Mouse (Mus musculus) megakaryocyte, embryonic 14.5 days (primary cell): ENCODE data around the gene Snapc3. TPM values are rescaled to one million over a fixed set of nuclear protein-coding genes. Genes with fewer than 3 reads are reported as not detected.

ENCODE experiments used
- H3K27me3 ChIP-seq: replicated peaks from 2 replicates; pipeline ENCODE3; 2012; ENCODE audit warnings: inconsistent platforms
- H3K36me3 ChIP-seq: replicated peaks from 2 replicates; pipeline ENCODE3; 2012; ENCODE audit warnings: low read length, inconsistent platforms, mixed read lengths
- H3K4me1 ChIP-seq: 2 replicates; pipeline ENCODE4 v1.6.1; 2012; ENCODE audit warnings: inconsistent platforms
- H3K4me3 ChIP-seq: replicated peaks from 2 replicates; pipeline ENCODE3; 2012; ENCODE audit warnings: moderate library complexity, mild to moderate bottlenecking, inconsistent platforms
- H3K9me3 ChIP-seq: 2 replicates; pipeline ENCODE4 v1.6.1; 2012; ENCODE audit warnings: inconsistent platforms
- FLI1 ChIP-seq: IDR thresholded peaks from 2 replicates; pipeline ENCODE4 v1.6.1; 2012; ENCODE audit warnings: low read length, inconsistent platforms, mixed read lengths
- GATA1 ChIP-seq: IDR thresholded peaks from 3 replicates; pipeline ENCODE4 v1.6.1; 2012; ENCODE audit warnings: mixed read lengths, low read length, inconsistent platforms, borderline replicate concordance
- polyA plus RNA-seq: library from polyadenylated mRNA; stranded (reverse); fragments of >175 nt; gene quantifications from 2 replicates; pipeline ENCODE4 v1.2.3, GENCODE M21; 2012; ENCODE audit warnings: low replicate concordance; ENCODE audit not compliant: insufficient read depth

Snapc3 gene
- polyA plus RNA-seq, 1 experiment = 6.8 TPM

DNA sequence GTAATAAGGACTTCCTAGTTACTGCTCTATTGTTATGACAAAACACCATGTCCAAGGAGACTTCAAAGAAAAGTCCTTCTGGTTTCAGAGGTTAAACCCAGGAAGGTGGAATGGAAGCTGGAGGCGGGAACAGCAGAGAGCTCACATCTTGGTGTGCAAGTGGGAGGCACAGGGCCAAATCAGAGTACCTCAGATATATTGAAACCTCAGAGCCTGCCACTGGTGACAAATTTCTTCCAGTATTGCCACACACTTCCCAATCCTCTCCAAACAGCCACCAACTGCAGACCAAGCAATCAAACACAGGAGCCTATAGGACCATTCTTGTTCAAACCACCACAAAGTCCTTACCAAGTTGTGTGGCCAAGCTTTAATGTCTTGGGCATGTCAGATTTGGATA lies 23.8 kb upstream of the Snapc3 start:
- no peak overlapping the region for H3K4me3 ChIP-seq
- peaks cover 3% of the 10 kb centered on the region; the same call in 1 of the 2 replicates for H3K9me3 ChIP-seq
- H3K4me1 ChIP-seq = no peaks in the 10 kb centered on the region
- no peaks in the 10 kb centered on the region for H3K36me3 ChIP-seq
- peaks cover 36% of the 10 kb centered on the region for H3K27me3 ChIP-seq
- no peak for TF ChIP-seq FLI1
- no peak for TF ChIP-seq GATA1

- H3K4me1 ChIP-seq = peaks cover 3% of the 10 kb centered on the region; the same call in 1 of the 2 replicates
- H3K27me3 ChIP-seq = peaks cover 35% of the 10 kb centered on the region
- TF ChIP-seq GATA1 (no peak), FLI1 (no peak)
- no peaks in the 10 kb centered on the region for H3K36me3 ChIP-seq
- no peak overlapping the region for H3K4me3 ChIP-seq
- H3K9me3 ChIP-seq = no peaks in the 10 kb centered on the region
Measured at GRCm38 (mm10) chr4:83396346-83396745, 21.2 kb upstream of the Snapc3 start.

GRCm38 (mm10) chr4:83396996-83397770 lies 20.3 kb upstream of the Snapc3 start:
- no peaks in the 10 kb centered on the region for H3K9me3 ChIP-seq
- H3K36me3 ChIP-seq = no peaks in the 10 kb centered on the region
- no peak overlapping the region for H3K4me3 ChIP-seq
- TF ChIP-seq FLI1 (no peak), GATA1 (no peak)
- peaks cover 33% of the 10 kb centered on the region for H3K27me3 ChIP-seq
- peaks cover 4% of the 10 kb centered on the region; the same call in 1 of the 2 replicates for H3K4me1 ChIP-seq

GRCm38 (mm10) chr4:83398527-83398926 lies 19.0 kb upstream of the Snapc3 start:
- Histone ChIP-seq H3K27me3 (peaks cover 36% of the 10 kb centered on the region), H3K4me1 (peaks cover 4% of the 10 kb centered on the region; the same call in 1 of the 2 replicates), H3K4me3 (no peak overlapping the region), H3K36me3 (no peaks in the 10 kb centered on the region), H3K9me3 (peaks cover 13% of the 10 kb centered on the region)
- TF ChIP-seq GATA1 (no peak), FLI1 (no peak)

DNA sequence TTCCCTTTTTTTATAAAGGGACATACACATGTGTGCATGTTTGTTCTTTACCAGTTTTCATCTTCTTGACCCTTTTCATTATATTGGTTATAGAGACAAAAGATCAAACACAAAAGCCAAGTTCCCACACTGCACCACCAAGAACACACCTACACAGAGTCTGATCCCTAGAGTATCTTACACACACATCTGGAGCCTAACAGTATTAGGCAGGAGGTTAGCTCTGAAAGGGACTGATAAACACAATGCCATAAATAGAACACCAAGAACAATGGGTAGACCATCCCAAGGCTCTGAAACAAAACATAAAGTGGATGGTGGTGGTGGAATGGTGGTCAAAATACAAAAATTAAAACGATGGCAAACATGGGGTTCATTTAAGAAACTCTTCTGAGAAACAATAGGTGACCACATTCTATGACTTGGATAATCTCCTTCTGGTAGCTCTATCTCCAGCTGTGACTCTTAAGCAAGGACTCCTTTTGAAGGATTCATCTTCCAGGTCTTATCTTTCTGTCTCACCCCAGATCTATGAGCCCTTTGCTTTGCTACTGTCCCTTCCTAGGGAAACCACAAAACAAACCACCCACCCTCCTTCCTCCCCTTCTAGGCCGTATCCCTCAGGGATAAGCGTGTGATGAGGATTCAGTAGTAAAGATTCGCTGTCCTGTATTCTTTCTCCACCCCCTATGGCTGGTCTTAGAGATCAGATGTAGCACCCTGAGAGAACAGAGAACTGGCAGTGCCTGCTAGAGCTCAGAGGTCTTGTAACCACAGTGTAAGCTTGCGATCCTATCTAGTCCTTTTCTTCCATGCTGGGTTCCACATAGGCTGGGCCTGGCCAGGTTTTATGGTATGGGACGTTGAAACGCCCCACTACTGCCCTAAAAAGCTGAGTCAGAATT lies 16.6 kb upstream of the Snapc3 start:
- peaks cover 26% of the 10 kb centered on the region for H3K9me3 ChIP-seq
- H3K4me1 ChIP-seq = peaks cover 4% of the 10 kb centered on the region; the same call in 1 of the 2 replicates
- TF ChIP-seq GATA1 (no peak), FLI1 (no peak)
- H3K4me3 ChIP-seq = no peak overlapping the region
- H3K36me3 ChIP-seq = no peaks in the 10 kb centered on the region
- peaks cover 33% of the 10 kb centered on the region for H3K27me3 ChIP-seq

DNA sequence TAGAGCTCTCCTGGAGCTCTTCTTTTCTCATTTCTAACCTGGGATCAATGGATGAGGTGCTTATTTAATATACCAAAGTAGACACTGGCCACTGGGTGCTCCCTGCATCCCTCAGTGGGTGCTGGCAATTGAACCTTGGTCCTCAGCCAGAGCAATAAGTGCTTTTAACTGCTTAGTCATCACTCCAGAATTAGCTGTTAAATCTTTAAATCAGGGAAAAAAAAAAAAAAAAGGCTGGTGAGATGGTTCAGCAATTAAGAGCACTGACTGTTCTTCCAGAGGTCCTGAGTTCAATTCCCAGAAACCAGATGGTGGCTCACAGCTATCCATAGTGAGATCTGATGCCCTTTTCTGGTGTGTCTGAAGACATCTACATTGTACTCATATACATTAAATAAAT lies 15.8 kb upstream of the Snapc3 start:
- H3K36me3 ChIP-seq = no peaks in the 10 kb centered on the region
- H3K27me3 ChIP-seq = peaks cover 30% of the 10 kb centered on the region
- H3K4me1 ChIP-seq = peaks cover 4% of the 10 kb centered on the region; the same call in 1 of the 2 replicates
- TF ChIP-seq GATA1 (no peak), FLI1 (no peak)
- H3K4me3 ChIP-seq = no peak overlapping the region
- peaks cover 28% of the 10 kb centered on the region for H3K9me3 ChIP-seq

- no peaks in the 10 kb centered on the region for H3K36me3 ChIP-seq
- peaks cover 43% of the 10 kb centered on the region for H3K9me3 ChIP-seq
- peaks cover 23% of the 10 kb centered on the region for H3K27me3 ChIP-seq
- TF ChIP-seq GATA1 = no peak
- TF ChIP-seq FLI1 = no peak
- no peak overlapping the region for H3K4me3 ChIP-seq
- H3K4me1 ChIP-seq = peaks cover 5% of the 10 kb centered on the region; the same call in 1 of the 2 replicates
Measured at GRCm38 (mm10) chr4:83407688-83408087, 9.8 kb upstream of the Snapc3 start.

- H3K4me3 ChIP-seq = no peak overlapping the region
- peaks cover 22% of the 10 kb centered on the region for H3K27me3 ChIP-seq
Measured at GRCm38 (mm10) chr4:83409867-83410505, 7.5 kb upstream of the Snapc3 start.

GRCm38 (mm10) chr4:83412060-83412459 lies 5.5 kb upstream of the Snapc3 start:
- TF ChIP-seq GATA1 = no peak
- TF ChIP-seq FLI1 = no peak
- Histone ChIP-seq H3K36me3 (peaks cover 6% of the 10 kb centered on the region), H3K27me3 (peaks cover 18% of the 10 kb centered on the region), H3K4me1 (peaks cover 24% of the 10 kb centered on the region), H3K9me3 (peaks cover 24% of the 10 kb centered on the region), H3K4me3 (no peak overlapping the region)

More at GRCm38 (mm10) chr4:83409867-83410505, 7.5 kb upstream of the Snapc3 start:
- peaks cover 23% of the 10 kb centered on the region for H3K9me3 ChIP-seq
- TF ChIP-seq FLI1 (no peak), GATA1 (no peak)
- peaks cover 13% of the 10 kb centered on the region for H3K4me1 ChIP-seq
- H3K36me3 ChIP-seq = no peaks in the 10 kb centered on the region
